Mouse (Mus musculus) limb, embryonic 11.5 days (tissue): ENCODE data around the gene R3hcc1l. TPM values are rescaled to one million over a fixed set of nuclear protein-coding genes. Genes with fewer than 3 reads are reported as not detected.

ENCODE experiments used
- ATAC-seq: fragments of 200-750 bp; cut with Nextera tagmentation; 2 replicates; pipeline ENCODE4 v1.8.0; 2017; ENCODE audit warnings: low read depth; ENCODE audit not compliant: insufficient number of reproducible peaks, low FRiP score, low TSS enrichment
- DNase-seq: peaks from one replicate; pipeline ENCODE4 v3.0.0-alpha.2; 2015; ENCODE audit warnings: low spot score
- H3K27ac ChIP-seq: fragments of 300-500 bp; sonication (generic); replicated peaks from 2 replicates; pipeline ENCODE4 v1.5.1; 2014; ENCODE audit warnings: low read depth, mild to moderate bottlenecking, low read length
- H3K27me3 ChIP-seq: fragments of 300-500 bp; sonication (generic); 2 replicates; pipeline ENCODE4 v1.6.1; 2014; ENCODE audit warnings: mild to moderate bottlenecking, low read length, mixed read lengths; ENCODE audit not compliant: control insufficient read depth, insufficient read depth
- H3K36me3 ChIP-seq: fragments of 300-500 bp; sonication (generic); 2 replicates; pipeline ENCODE4 v1.6.1; 2014; ENCODE audit warnings: mild to moderate bottlenecking, low read length, moderate library complexity, mixed read lengths; ENCODE audit not compliant: control insufficient read depth, insufficient read depth
- H3K4me1 ChIP-seq: fragments of 300-500 bp; sonication (generic); 2 replicates; pipeline ENCODE4 v1.6.1; 2014; ENCODE audit warnings: low read length, mixed read lengths; ENCODE audit not compliant: control insufficient read depth, insufficient read depth
- H3K4me2 ChIP-seq: fragments of 300-500 bp; sonication (generic); 2 replicates; pipeline ENCODE4 v1.6.1; 2014; ENCODE audit warnings: low read depth, mild to moderate bottlenecking, moderate library complexity; ENCODE audit not compliant: severe bottlenecking
- H3K4me3 ChIP-seq: fragments of 300-500 bp; sonication (generic); 2 replicates; pipeline ENCODE4 v1.5.1; 2014; ENCODE audit warnings: low read depth, low read length
- H3K9ac ChIP-seq: fragments of 300-500 bp; sonication (generic); 2 replicates; pipeline ENCODE4 v1.6.1; 2014; ENCODE audit warnings: mild to moderate bottlenecking, low read length
- H3K9me3 ChIP-seq: fragments of 300-500 bp; sonication (generic); 2 replicates; pipeline ENCODE4 v1.6.1; 2016; ENCODE audit warnings: low read length; ENCODE audit not compliant: control insufficient read depth
- WGBS: fragments of 180-500 bp; shearing (Covaris S2); extraction: QIAGEN DNeasy Blood & Tissue Kit; methylation state at CpG from one replicate; pipeline ENCODE4 v1.1.7; 2014; 5-methylcytosine and 5-hydroxymethylcytosine counted together
- polyA plus RNA-seq: library from polyadenylated mRNA; unstranded; fragments of >200 nt; fragmentation: Nextera tagmentation; extraction: Ambion mirVana; gene quantifications from 2 replicates; pipeline ENCODE4 v1.2.1, GENCODE M21; 2014

The R3hcc1l gene
- polyA plus RNA-seq, 1 experiment from 2014 or later: 24.2 TPM

- no peak overlapping the region for H3K9ac ChIP-seq
- ATAC-seq (no peak), DNase-seq (no peak)
- H3K36me3 ChIP-seq: peaks cover 3% of the 10 kb centered on the region; the same call in 1 of the 2 replicates
- H3K27ac ChIP-seq: no peak overlapping the region
- 97% methylated on average over 6 of the region's 6 CpGs for WGBS
- H3K4me3 ChIP-seq: no peak overlapping the region
- no peaks in the 10 kb centered on the region for H3K27me3 ChIP-seq
- H3K4me2 ChIP-seq: no peak overlapping the region
- no peaks in the 10 kb centered on the region for H3K4me1 ChIP-seq
- no peaks in the 10 kb centered on the region for H3K9me3 ChIP-seq
Measured at GRCm38 (mm10) chr19:42595066-42595465, 76.5 kb downstream of the R3hcc1l start.

- Histone ChIP-seq H3K4me1 (no peaks in the 10 kb centered on the region), H3K36me3 (no peaks in the 10 kb centered on the region), H3K27me3 (no peaks in the 10 kb centered on the region), H3K9me3 (no peaks in the 10 kb centered on the region), H3K9ac (no peak overlapping the region), H3K4me2 (no peak overlapping the region), H3K27ac (no peak overlapping the region), H3K4me3 (no peak overlapping the region)
- ATAC-seq (no peak), DNase-seq (no peak)
- WGBS: 92% methylated on average over 12 of the region's 12 CpGs
Measured at GRCm38 (mm10) chr19:42597286-42597685, 78.7 kb downstream of the R3hcc1l start.

GRCm38 (mm10) chr19:42597896-42598295 is 79.3 kb downstream of the R3hcc1l start:
- DNase-seq: no peak

GRCm38 (mm10) chr19:42599891-42600290 is 81.3 kb downstream of the R3hcc1l start:
- ATAC-seq: no peak
- Histone ChIP-seq H3K4me2 (no peak overlapping the region), H3K27me3 (no peaks in the 10 kb centered on the region), H3K4me1 (no peaks in the 10 kb centered on the region), H3K27ac (no peak overlapping the region), H3K4me3 (no peak overlapping the region), H3K36me3 (no peaks in the 10 kb centered on the region), H3K9me3 (no peaks in the 10 kb centered on the region), H3K9ac (no peak overlapping the region)
- 85% methylated on average over 17 of the region's 17 CpGs for WGBS
- no peak for DNase-seq

More at GRCm38 (mm10) chr19:42597896-42598295, 79.3 kb downstream of the R3hcc1l start:
- Histone ChIP-seq H3K9me3 (no peaks in the 10 kb centered on the region), H3K9ac (no peak overlapping the region), H3K4me1 (no peaks in the 10 kb centered on the region), H3K4me2 (no peak overlapping the region), H3K27me3 (no peaks in the 10 kb centered on the region), H3K36me3 (no peaks in the 10 kb centered on the region), H3K4me3 (no peak overlapping the region), H3K27ac (no peak overlapping the region)
- 97% methylated on average over 6 of the region's 6 CpGs for WGBS
- ATAC-seq: no peak

- ATAC-seq: no peak
- H3K27ac ChIP-seq: no peak overlapping the region
- no peaks in the 10 kb centered on the region for H3K27me3 ChIP-seq
- no peak overlapping the region for H3K4me3 ChIP-seq
- DNase-seq: no peak
- H3K9me3 ChIP-seq: no peaks in the 10 kb centered on the region
- H3K36me3 ChIP-seq: no peaks in the 10 kb centered on the region
- no peak overlapping the region for H3K4me2 ChIP-seq
- WGBS: 80% methylated on average over 3 of the region's 3 CpGs
- no peak overlapping the region for H3K9ac ChIP-seq
- H3K4me1 ChIP-seq: no peaks in the 10 kb centered on the region
Measured at GRCm38 (mm10) chr19:42600591-42600990, 82.0 kb downstream of the R3hcc1l start.

- Histone ChIP-seq H3K36me3 (no peaks in the 10 kb centered on the region), H3K9ac (no peak overlapping the region), H3K4me1 (no peaks in the 10 kb centered on the region), H3K27me3 (no peaks in the 10 kb centered on the region), H3K4me2 (no peak overlapping the region), H3K4me3 (no peak overlapping the region), H3K9me3 (no peaks in the 10 kb centered on the region), H3K27ac (no peak overlapping the region)
- 82% methylated on average over 2 of the region's 2 CpGs for WGBS
- DNase-seq: no peak
- ATAC-seq: no peak
Measured at GRCm38 (mm10) chr19:42601445-42601844, 82.9 kb downstream of the R3hcc1l start.

- H3K4me3 ChIP-seq: no peak overlapping the region
- ATAC-seq (no peak), DNase-seq (no peak)
- H3K36me3 ChIP-seq: no peaks in the 10 kb centered on the region
- no peak overlapping the region for H3K4me2 ChIP-seq
- H3K27ac ChIP-seq: no peak overlapping the region
- no peaks in the 10 kb centered on the region for H3K27me3 ChIP-seq
- no peaks in the 10 kb centered on the region for H3K4me1 ChIP-seq
- H3K9me3 ChIP-seq: no peaks in the 10 kb centered on the region
- 80% methylated on average over 8 of the region's 8 CpGs for WGBS
- H3K9ac ChIP-seq: no peak overlapping the region
Measured at GRCm38 (mm10) chr19:42602041-42602440, 83.5 kb downstream of the R3hcc1l start.

- H3K4me3 ChIP-seq: no peak overlapping the region
- WGBS: 78% methylated on average over 8 of the region's 8 CpGs
- H3K27me3 ChIP-seq: no peaks in the 10 kb centered on the region
- no peaks in the 10 kb centered on the region for H3K9me3 ChIP-seq
- DNase-seq (no peak), ATAC-seq (no peak)
- no peak overlapping the region for H3K9ac ChIP-seq
- no peaks in the 10 kb centered on the region for H3K36me3 ChIP-seq
- no peak overlapping the region for H3K4me2 ChIP-seq
- H3K27ac ChIP-seq: no peak overlapping the region
- no peaks in the 10 kb centered on the region for H3K4me1 ChIP-seq
Measured at GRCm38 (mm10) chr19:42602576-42602975, 84.0 kb downstream of the R3hcc1l start.

- Histone ChIP-seq H3K9me3 (no peaks in the 10 kb centered on the region), H3K9ac (no peak overlapping the region), H3K4me1 (peaks cover 5% of the 10 kb centered on the region), H3K27ac (no peak overlapping the region), H3K36me3 (no peaks in the 10 kb centered on the region), H3K4me3 (no peak overlapping the region), H3K27me3 (peaks cover 6% of the 10 kb centered on the region; the same call in 1 of the 2 replicates), H3K4me2 (no peak overlapping the region)
- 90% methylated on average over 5 of the region's 5 CpGs for WGBS
- ATAC-seq (no peak), DNase-seq (no peak)
Measured at GRCm38 (mm10) chr19:42608082-42608481, 89.5 kb downstream of the R3hcc1l start.
